Mouse (Mus musculus) heart, embryonic 14.5 days (tissue): ENCODE data around the gene Hdac1. TPM values are rescaled to one million over a fixed set of nuclear protein-coding genes. Genes with fewer than 3 reads are reported as not detected.

Experiments
- ATAC-seq: fragments of 200-750 bp; cut with Nextera tagmentation; 2 replicates; pipeline ENCODE4 v1.8.0; 2017; ENCODE audit warnings: low read depth, moderate TSS enrichment; ENCODE audit not compliant: insufficient number of reproducible peaks, insufficient read depth, low FRiP score
- H3K27ac ChIP-seq, 2 experiments: fragments of 200-500 bp in 1 of 2; fragments of 300-500 bp in 1 of 2; sonication (generic) in 1 of 2; replicated peaks in 1 of 2; 2 replicates each; pipeline ENCODE4 v1.5.1; 2012 to 2014; ENCODE audit warnings: low read depth in 2 of 2, low read length in 2 of 2, control low read depth in 1 of 2, mild to moderate bottlenecking in 1 of 2, mixed read lengths in 1 of 2; ENCODE audit not compliant: control insufficient read depth in 1 of 2, insufficient read depth in 1 of 2
- H3K27me3 ChIP-seq: fragments of 300-500 bp; sonication (generic); 2 replicates; pipeline ENCODE4 v1.6.1; 2014; ENCODE audit warnings: mild to moderate bottlenecking, low read length, control low read depth; ENCODE audit not compliant: control insufficient read depth, insufficient read depth
- H3K36me3 ChIP-seq: fragments of 300-500 bp; sonication (generic); 2 replicates; pipeline ENCODE4 v1.6.1; 2014; ENCODE audit warnings: mild to moderate bottlenecking, control low read depth, low read length, mixed read lengths; ENCODE audit not compliant: control insufficient read depth, insufficient read depth
- H3K4me1 ChIP-seq, 2 experiments: fragments of 200-500 bp in 1 of 2; fragments of 300-500 bp in 1 of 2; sonication (generic) in 1 of 2; 2 replicates each; pipeline ENCODE4 v1.6.1; 2012 to 2014; ENCODE audit warnings: low read length in 2 of 2, control low read depth in 1 of 2, mixed read lengths in 1 of 2; ENCODE audit not compliant: control insufficient read depth in 2 of 2, insufficient read depth in 2 of 2
- H3K4me2 ChIP-seq: fragments of 300-500 bp; sonication (generic); 2 replicates; pipeline ENCODE4 v1.6.1; 2014; ENCODE audit warnings: mild to moderate bottlenecking, low read length
- H3K4me3 ChIP-seq, 2 experiments: fragments of 200-500 bp in 1 of 2; fragments of 300-500 bp in 1 of 2; sonication (generic) in 1 of 2; 2 replicates each; pipeline ENCODE4 v1.5.1; 2012 to 2014; ENCODE audit warnings: low read length in 2 of 2, mild to moderate bottlenecking in 2 of 2, control low read depth in 1 of 2, low read depth in 1 of 2, moderate library complexity in 1 of 2; ENCODE audit not compliant: control insufficient read depth in 1 of 2, insufficient read depth in 1 of 2
- H3K9ac ChIP-seq: fragments of 300-500 bp; sonication (generic); 2 replicates; pipeline ENCODE4 v1.6.1; 2014; ENCODE audit warnings: mild to moderate bottlenecking, low read length
- H3K9me3 ChIP-seq: fragments of 300-500 bp; sonication (generic); 2 replicates; pipeline ENCODE4 v1.6.1; 2016; ENCODE audit warnings: low read length, control low read depth; ENCODE audit not compliant: control insufficient read depth
- WGBS: fragments of 180-500 bp; shearing (Covaris S2); extraction: QIAGEN DNeasy Blood & Tissue Kit; methylation state at CpG from one replicate; pipeline ENCODE4 v1.1.7; 2014; 5-methylcytosine and 5-hydroxymethylcytosine counted together
- polyA plus RNA-seq: library from polyadenylated mRNA; unstranded; fragments of >200 nt; fragmentation: Nextera tagmentation; extraction: Ambion mirVana; gene quantifications from 2 replicates; pipeline ENCODE4 v1.2.1, GENCODE M21; 2014

Gene Hdac1
- polyA plus RNA-seq, 1 experiment from 2014 or later: 124 TPM

DNA sequence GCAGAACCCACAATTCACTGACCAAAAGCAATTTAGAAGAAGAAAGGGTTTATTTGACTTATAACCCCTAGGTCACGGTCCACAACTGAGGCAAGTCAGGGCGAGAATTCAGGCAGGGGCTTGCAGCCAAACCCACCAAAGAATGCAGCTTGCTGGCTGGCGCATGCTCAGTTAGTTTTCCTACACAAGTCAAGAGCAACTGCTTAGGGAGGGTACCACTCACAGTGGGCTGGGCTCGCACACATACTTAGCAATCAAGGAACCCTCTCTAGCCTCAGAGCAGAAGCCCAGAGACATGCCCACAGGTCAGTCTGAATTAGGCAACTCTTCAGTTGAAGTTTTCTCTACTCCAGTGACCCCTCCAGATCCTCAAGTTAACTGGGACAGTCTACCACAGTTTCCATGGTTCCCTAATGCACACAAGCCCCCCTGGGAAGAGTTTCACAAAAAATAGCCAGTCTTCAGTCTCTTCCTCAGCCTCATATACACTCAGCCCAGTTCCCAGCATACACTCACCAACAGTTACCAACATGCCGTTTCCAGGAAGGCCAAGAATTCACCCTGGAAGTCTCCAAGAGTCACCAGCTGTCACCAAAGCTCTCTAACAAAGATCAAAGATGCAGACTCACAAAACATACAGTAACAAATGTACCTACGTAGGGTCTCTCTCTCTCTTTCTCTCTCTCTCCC is 31.6 kb downstream of the Hdac1 start:
- Histone ChIP-seq H3K27ac (peak overlapping the region in 1 of 2 experiments; percentile 12; a peak in 1 of 4 replicates), H3K9ac (no peak overlapping the region), H3K4me1 (peaks cover 24 to 27% of the 10 kb centered on the region in 2 experiments), H3K9me3 (no peaks in the 10 kb centered on the region), H3K27me3 (no peaks in the 10 kb centered on the region), H3K36me3 (peaks cover 11% of the 10 kb centered on the region), H3K4me3 (no peak overlapping the region), H3K4me2 (no peak overlapping the region)
- WGBS: 64% methylated on average over 6 of the region's 6 CpGs
- ATAC-seq: no peak

DNA sequence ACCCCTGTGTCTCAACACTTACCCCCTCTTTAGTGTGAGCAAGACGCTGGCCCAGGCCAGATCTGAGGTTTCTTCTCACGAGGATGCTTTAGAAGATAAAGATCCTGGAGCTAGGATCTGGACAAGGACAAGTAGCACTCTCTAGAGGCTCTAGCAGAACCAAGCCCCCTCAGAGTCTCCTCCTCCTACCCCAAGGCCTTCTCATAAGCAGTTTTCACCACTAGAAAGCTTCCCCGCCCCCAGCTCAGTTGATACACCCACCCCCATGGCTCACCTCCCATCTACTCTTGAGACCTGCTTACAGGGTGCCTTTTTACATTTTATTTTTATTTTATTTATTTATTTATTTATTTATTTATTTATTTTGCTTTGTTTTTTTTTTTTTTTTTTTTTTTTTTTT is 32.9 kb downstream of the Hdac1 start:
- Histone ChIP-seq H3K4me3 (no peak overlapping the region), H3K9me3 (no peaks in the 10 kb centered on the region), H3K27me3 (no peaks in the 10 kb centered on the region), H3K4me2 (no peak overlapping the region), H3K9ac (no peak overlapping the region), H3K4me1 (peaks cover 24 to 25% of the 10 kb centered on the region in 2 experiments), H3K36me3 (no peaks in the 10 kb centered on the region), H3K27ac (no peak overlapping the region)
- ATAC-seq: no peak
- 63% methylated on average over 3 of the region's 3 CpGs for WGBS

DNA sequence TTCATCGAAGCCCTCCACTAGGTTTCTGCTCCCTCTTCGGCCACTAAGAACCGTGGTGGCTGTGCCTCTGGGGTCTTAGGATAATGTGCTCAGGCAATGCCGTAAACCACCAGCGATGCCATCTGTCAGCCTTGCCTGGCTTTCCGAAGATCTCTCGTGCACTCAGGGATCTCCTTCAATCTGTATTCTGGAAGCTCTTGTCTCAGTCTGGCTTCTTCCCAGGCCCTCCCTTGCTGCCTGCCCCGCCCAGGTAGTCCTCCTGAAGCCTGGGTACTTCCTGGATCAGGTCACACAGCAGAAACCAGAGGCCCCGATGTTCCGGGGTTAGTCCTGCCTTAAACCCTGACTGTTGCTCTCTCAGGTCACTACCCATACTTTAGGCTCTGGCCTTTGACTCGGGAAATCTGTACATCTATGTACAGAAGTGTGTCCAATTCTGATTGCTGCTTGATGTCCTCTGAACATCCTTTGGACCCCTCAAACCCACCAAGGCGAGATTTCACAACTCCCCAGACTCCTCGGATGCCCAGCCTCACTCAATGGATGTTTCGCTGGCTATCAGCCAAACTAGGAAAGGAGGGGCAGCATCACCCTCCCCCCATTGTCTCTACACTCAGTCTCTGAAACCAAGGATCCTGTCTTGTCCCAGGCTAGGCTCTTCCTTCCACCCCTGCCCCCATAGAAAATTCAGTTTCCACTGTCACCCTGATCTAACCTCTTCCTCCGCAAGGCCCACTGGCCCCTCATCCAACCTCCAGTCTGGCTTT is 33.5 kb downstream of the Hdac1 start:
- ATAC-seq: no peak
- H3K9me3 ChIP-seq: no peaks in the 10 kb centered on the region
- H3K27me3 ChIP-seq: no peaks in the 10 kb centered on the region
- peak overlapping the region in 1 of 2 experiments; percentile 50; a peak in 2 of 4 replicates for H3K27ac ChIP-seq
- 59% methylated on average over 15 of the region's 15 CpGs for WGBS
- H3K9ac ChIP-seq: no peak overlapping the region
- H3K4me3 ChIP-seq: no peak overlapping the region
- H3K4me2 ChIP-seq: no peak overlapping the region
- peaks cover 29% of the 10 kb centered on the region in 2 experiments for H3K4me1 ChIP-seq
- no peaks in the 10 kb centered on the region for H3K36me3 ChIP-seq

DNA sequence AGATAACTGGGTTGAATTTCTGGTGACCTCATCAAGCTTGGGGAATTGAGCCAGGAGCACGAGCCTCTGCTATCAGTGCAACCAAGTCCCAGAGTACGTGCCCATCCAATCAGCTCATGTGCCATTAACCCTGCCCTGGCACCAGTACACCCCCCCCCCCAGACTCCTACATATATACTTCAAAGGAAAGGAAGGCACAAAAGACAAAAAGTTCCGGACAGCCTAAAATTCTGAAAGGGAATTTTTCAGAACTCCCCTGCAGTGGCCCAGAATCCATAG is 34.3 kb downstream of the Hdac1 start:
- Histone ChIP-seq H3K27ac (peak overlapping the region in 1 of 2 experiments; percentile 50; a peak in 2 of 4 replicates), H3K4me2 (no peak overlapping the region; the same call in 1 of the 2 replicates)

DNA sequence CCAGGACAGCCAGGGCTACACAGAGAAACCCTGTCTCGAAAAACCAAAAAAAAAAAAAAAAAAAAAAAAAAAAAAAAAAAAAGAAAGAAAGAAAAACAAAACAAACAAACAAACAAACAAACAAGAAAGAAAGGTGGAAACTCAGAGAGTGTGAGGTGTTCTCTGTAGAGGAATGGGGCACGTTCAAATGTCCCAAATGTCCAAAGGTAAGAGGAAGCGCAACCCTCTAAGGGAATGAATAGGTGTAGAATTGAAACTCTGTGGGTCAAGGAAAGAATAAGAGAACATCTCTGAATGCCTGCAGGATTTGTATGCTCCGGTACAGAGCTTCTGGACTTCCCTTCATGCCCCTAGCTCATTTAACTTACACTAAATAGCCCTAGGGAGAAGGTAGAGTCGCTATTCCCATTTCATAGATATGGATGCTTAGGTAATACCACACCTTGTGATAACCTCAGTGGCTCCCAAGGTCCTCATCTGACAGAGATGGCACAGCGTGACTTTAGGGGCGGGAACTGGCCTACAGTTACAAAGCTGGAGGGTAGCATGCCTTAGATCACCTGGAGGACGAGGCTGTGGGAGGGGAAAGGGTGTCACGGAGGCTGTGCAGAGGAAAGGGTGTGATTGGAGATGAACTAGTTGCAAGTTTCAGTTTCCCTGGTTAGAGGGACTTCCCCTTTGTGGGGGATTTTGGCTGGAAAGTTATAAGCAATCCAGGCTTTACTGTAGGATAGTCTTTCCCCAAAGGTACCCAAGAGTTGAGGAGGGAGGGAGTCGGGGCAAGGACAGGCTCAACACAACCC is 34.9 kb downstream of the Hdac1 start:
- no peak for ATAC-seq
- Histone ChIP-seq H3K27me3 (no peaks in the 10 kb centered on the region), H3K27ac (peak overlapping the region in 1 of 2 experiments; percentile 50; a peak in 1 of 4 replicates), H3K9me3 (no peaks in the 10 kb centered on the region), H3K36me3 (no peaks in the 10 kb centered on the region), H3K9ac (0 out of 2 replicates have a peak overlapping the region, but pooled peaks have one; percentile 9), H3K4me2 (no peak overlapping the region; the same call in 1 of the 2 replicates), H3K4me1 (peaks cover 37 to 38% of the 10 kb centered on the region in 2 experiments), H3K4me3 (no peak overlapping the region)
- WGBS: 50% methylated on average over 9 of the region's 10 CpGs

More for the DNA sequence above, 34.3 kb downstream of the Hdac1 start:
- Histone ChIP-seq H3K36me3 (no peaks in the 10 kb centered on the region), H3K27me3 (no peaks in the 10 kb centered on the region), H3K4me3 (no peak overlapping the region), H3K4me1 (peaks cover 35% of the 10 kb centered on the region in 2 experiments), H3K9ac (no peak overlapping the region), H3K9me3 (no peaks in the 10 kb centered on the region)
- WGBS: 22% methylated on average over 3 of the region's 3 CpGs
- ATAC-seq: peak; percentile 37; the same call in 1 of the 2 replicates

DNA sequence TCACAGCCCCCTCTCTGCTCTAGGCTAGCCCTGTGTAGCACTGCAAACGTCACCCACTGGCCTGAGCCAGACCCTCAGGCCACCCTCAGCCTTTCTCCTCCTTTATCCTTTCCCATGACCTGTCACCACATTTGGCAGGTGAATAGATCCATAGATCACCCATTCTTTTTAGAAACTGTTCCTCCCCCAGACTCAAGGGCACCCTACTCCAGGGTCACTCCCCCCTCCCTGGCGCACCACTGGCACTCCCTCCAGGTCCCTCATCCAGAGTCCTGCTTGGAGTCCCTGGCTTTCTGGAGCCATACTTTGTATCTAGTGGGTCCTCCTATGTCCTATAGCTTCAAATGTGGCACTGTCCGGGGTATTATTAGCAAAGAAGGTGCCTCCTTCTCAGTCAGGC is 37.0 kb downstream of the Hdac1 start:
- Histone ChIP-seq H3K4me2 (no peak overlapping the region), H3K27ac (no peak overlapping the region), H3K36me3 (no peaks in the 10 kb centered on the region), H3K27me3 (no peaks in the 10 kb centered on the region), H3K9ac (no peak overlapping the region), H3K9me3 (no peaks in the 10 kb centered on the region), H3K4me3 (no peak overlapping the region), H3K4me1 (peaks cover 39 to 51% of the 10 kb centered on the region in 2 experiments)
- no peak for ATAC-seq
- 90% methylated on average over 3 of the region's 3 CpGs for WGBS

DNA sequence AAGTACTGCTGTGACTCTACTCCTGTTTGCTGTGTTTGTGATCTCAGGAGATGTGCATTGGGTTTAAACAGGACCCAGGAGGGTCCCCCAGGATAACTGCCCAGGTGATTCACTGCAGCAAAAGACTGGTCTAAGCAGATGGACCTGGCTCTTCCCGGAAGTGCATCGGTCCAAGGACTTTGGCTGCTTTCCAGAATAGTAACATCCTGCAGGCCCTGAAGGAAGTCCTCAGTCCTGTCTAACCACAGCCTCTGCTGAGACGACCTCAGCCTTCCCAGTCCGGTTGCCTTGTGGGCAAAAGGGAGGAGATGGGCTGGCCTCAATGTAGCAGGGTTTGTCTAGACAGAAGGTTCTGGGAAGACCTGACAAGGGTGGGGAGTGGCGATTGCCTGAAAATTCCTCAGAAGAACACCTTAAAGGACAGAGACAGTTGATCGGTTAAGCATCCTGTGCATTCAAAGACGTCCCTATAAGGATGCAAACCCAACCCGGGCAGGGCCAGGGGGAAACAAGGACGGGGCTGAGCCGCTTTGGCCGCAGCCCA is 39.5 kb downstream of the Hdac1 start:
- no peak overlapping the region for H3K4me2 ChIP-seq
- H3K4me1 ChIP-seq: peaks cover 39 to 48% of the 10 kb centered on the region in 2 experiments
- H3K9ac ChIP-seq: 0 out of 2 replicates have a peak overlapping the region, but pooled peaks have one; percentile 8
- no peaks in the 10 kb centered on the region for H3K36me3 ChIP-seq
- H3K4me3 ChIP-seq: no peak overlapping the region
- no peaks in the 10 kb centered on the region for H3K9me3 ChIP-seq
- 0 out of 4 replicates have a peak overlapping the region, but pooled peaks of 1 of the 2 experiments have one; percentile 28 for H3K27ac ChIP-seq
- H3K27me3 ChIP-seq: no peaks in the 10 kb centered on the region
- no peak for ATAC-seq
- WGBS: 54% methylated on average over 11 of the region's 11 CpGs
